Mouse (Mus musculus) spleen, adult 2 months (tissue): Measurements from ENCODE around the gene Mrps23.

Experiments used
- CTCF ChIP-seq: fragments of 200-500 bp; IDR thresholded peaks from 2 replicates; pipeline ENCODE4 v1.5.1; 2011; ENCODE audit warnings: mild to moderate bottlenecking, inconsistent platforms; ENCODE audit not compliant: insufficient read depth, insufficient read length, insufficient replicate concordance; ENCODE audit errors: extremely low read depth
- POLR2A ChIP-seq: fragments of 200-500 bp; IDR thresholded peaks from 2 replicates; pipeline ENCODE4 v1.6.1; 2011; ENCODE audit warnings: low read depth, low read length, inconsistent platforms

DNA sequence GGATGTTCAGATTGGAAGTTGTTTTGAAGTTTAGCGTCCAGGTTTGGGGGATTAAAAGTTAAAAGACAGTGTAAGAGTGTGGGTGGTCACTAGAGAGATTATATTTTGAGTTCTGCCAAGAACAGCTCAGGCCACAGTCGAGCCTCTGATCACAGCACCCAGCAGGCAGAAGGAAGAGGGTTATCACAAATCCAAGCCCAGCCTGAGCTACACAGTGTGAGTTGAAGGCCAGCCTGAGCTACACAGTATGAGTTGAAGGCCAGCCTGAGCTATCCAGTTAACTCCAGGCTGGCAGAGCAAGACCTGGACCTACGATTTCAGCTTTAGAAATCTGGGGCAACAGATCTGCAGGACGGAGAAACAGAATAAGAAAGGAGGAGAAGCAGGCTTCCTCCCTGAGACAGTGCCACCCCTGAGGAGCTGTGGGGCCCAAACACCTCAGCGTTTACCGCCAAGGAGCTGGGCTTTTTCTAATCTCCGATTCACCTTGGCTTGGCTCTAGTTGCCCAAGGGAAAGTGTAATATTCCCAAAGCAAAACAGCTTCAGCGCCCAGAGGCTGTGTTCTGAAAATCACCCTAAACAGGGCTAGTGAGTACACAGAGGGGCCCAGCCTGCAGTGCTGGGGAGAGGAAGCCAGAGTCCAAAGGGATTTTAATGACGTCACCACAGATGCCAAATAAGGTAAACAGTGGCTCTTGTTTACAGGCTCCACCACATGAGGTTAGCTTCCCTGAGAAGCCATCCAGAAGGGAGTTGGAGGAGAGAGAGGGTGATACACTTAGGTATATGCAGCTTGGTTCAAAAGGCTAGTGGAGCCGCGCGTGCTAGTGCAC, 37.5 kb downstream of the Mrps23 start:
- TF ChIP-seq POLR2A (no peak), CTCF (no peak)
